Mouse (Mus musculus) bone marrow macrophage, adult 2 months (primary cell): Measurements from ENCODE around the gene Aqp9.

Experiments
- CTCF ChIP-seq: IDR thresholded peaks from 2 replicates; pipeline ENCODE4 v1.5.1; 2012; ENCODE audit warnings: low read depth, mild to moderate bottlenecking, low read length, moderate library complexity
- POLR2A ChIP-seq: IDR thresholded peaks from 2 replicates; pipeline ENCODE4 v1.6.1; 2012; ENCODE audit warnings: mild to moderate bottlenecking, low read depth, low read length, borderline replicate concordance

- TF ChIP-seq CTCF = no peak
- TF ChIP-seq POLR2A = no peak
Observed at GRCm38 (mm10) chr9:71140205-71140604, 28.3 kb downstream of the Aqp9 start.
